Mouse (Mus musculus) lung, adult 2 months (tissue): ENCODE measurements around the gene Nr6a1.

ENCODE experiments used
- CTCF ChIP-seq: fragments of 200-500 bp; IDR thresholded peaks from 2 replicates; pipeline ENCODE4 v1.5.1; 2011; ENCODE audit warnings: mild to moderate bottlenecking, low read length, control low read depth; ENCODE audit not compliant: insufficient read depth
- POLR2A ChIP-seq: fragments of 200-500 bp; IDR thresholded peaks from 2 replicates; pipeline ENCODE4 v1.6.1; 2011; ENCODE audit warnings: low read depth, mild to moderate bottlenecking, control low read depth, low read length, borderline replicate concordance; ENCODE audit errors: extremely low read depth

DNA sequence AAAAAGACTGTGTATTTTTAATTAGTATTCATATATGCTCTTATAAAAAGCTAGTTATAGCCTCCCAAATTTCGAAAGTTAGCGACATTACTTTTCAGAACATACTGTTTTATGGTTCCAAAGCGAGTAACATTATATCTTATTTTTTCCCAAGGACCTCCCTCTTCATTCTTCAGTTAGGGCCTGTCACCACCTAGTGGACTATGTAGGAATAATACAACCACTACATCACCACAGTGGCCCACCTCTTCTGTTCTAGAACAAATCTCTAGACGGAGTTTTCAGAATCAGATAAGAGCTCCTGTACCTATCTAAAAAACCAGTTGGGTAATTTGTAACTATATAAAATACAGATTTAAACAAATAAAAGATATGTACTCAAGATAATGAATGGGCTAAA lies 63.5 kb downstream of the Nr6a1 start:
- no peak for TF ChIP-seq POLR2A
- TF ChIP-seq CTCF: peak; percentile 23; the same call in 1 of the 2 replicates
